Mouse (Mus musculus): ENCODE results near the gene Numb.
"Not testable (repeated sequence)": the region's sequence is repeated elsewhere in the genome, so short reads cannot be mapped to it uniquely, and the experiment has no call there.

Numb gene

DNA sequence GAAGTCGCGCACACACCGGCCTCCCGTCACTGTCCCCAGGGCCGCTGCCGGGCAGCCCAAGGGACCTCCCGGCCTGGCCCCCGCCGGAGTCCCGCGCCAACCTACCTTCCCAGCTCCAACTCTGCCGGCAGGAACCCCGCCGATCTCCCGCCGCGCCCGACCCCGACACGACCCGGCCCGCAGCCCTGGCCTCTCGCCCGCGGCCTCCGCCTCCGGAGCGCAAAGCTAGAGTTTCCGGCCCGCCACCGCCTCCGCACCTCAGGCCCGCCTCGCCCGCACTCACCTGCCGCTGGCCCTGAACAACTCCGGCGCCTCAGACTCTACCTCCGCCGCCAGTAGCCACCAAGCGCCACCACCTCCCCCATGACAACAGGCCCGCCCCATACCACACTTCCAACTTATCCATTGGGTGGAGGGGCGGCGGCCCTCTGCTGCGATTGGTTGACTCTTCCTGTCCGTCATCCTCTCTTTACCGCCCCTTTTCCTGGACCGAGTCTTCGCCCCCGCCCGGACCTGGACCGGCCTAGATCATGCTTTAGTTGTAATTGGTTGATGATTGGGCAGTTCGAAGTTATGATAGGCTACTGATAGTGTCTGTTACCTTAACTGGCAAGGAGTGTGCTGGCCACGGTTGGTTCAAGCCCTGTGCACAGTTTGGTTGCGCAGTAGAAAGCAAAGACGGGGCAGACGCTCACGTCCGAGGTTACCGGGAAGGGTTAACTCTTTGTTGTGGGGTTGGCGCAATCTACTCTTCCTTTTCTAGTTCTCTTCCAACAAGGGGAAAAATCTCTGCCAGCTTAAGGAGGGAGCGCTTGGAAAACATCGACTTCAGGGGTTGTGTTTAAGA lies at the start of gene Numb:
TSS of gene Numb (minus strand) at position 400 of the 847 bp plus-strand sequence.
- DNase-seq (ENCODE audit: extremely low read depth, low read depth), result peak; percentile 99

DNA sequence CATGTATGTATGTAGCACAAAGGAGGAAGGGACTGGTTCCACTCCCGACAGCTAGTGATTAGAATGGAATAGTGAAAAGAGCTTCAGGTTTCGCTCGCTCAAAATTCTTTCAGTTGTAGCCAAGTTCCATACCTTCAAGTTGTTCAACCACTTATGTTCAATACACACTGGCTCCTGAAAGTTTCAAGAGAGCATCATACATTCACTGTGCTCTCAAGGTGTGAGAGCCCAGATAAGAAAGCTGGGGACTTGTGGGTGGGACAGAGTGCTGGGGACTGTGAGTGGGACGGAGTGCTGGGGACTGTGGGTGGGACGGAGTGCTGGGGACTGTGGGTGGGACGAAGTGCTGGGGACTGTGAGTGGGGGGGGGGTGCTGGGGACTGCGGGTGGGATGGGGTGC lies 43.5 kb upstream of the Numb start:
- DNase-seq (ENCODE audit: extremely low read depth, low read depth), result no peak

DNA sequence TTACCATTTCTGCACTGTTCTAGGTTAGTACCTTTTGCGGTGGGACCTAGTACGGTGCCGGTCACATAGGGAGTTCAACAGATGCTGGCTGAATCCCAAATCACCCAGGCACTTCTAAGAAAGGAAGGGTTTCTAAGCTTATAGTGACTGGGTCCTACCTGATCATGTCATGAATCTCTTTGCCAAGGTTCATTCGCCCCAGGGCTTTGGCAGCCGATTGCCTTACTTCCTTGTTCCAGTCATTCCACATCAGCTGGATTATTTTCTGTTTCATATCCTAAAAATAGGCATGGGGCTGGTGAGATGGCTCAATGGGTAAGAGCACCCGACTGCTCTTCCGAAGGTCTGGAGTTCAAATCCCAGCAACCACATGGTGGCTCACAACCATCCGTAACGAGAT lies 36.5 kb upstream of the Numb start:
- no peak for DNase-seq (ENCODE audit: extremely low read depth, low read depth)

DNA sequence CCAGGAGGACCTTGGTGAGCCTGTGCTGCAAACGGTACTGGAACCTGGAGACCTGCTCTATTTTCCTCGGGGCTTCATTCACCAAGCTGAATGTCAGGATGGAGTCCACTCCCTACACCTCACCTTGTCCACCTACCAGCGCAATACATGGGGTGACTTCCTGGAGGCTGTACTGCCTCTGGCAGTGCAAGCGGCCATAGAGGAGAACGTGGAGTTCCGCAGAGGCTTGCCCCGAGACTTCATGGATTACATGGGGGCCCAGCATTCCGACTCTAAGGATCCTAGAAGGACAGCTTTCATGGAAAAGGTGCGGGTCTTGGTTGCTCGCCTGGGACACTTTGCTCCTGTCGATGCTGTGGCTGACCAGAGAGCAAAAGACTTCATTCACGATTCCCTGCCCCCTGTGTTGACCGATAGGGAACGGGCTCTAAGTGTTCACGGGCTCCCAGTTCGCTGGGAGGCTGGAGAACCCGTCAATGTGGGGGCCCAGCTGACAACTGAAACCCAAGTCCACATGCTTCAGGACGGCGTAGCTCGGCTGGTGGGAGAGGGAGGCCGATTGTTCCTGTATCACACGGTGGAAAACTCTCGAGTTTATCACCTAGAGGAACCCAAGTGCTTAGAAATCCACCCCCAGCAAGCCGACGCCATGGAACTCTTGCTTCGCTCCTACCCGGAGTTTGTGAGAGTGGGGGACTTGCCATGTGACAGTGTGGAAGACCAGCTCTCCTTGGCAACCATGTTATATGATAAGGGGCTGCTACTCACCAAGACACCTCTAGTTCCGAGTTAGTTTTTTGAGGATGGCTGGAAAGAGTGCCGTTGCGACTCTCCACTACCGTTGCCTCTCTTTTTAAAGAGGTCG lies 30.2 kb upstream of the Numb start:
- no peak for DNase-seq (ENCODE audit: extremely low read depth, low read depth)

DNA sequence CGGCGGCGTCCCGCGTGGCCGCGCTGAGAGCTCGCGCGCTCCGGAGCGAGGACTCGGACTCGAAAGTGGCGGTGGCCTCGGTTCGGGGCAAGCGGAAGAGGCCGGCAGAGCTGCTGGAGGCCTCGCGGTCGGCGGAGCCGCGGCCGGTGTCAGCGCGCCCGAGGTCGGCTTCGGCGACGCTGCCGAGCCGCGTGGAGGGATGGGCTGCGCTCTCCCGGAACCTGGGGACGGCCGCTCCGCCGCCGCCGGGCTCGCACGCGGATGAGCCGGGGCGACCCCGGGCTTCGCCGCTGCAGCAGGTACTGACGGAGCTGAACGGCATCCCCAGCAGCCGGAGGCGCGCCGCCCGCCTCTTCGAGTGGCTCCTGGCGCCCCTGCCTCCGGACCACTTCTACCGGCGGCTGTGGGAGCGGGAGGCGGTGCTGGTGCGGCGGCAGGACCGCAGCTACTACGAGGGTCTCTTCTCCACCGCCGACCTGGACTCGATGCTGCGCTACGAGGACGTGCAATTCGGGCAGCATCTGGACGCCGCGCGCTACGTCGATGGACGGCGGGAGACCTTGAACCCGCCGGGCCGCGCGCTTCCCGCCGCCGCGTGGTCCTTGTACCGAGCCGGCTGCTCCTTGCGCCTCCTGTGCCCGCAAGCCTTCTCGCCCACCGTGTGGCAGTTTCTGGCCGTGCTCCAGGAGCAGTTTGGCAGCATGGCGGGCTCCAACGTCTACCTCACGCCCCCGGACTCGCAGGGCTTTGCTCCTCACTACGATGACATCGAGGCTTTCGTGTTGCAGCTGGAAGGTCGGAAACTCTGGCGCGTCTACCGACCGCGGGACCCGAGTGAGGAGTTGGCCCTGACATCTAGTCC lies 29.3 kb upstream of the Numb start:
- DNase-seq (ENCODE audit: extremely low read depth, low read depth), result no peak

DNA sequence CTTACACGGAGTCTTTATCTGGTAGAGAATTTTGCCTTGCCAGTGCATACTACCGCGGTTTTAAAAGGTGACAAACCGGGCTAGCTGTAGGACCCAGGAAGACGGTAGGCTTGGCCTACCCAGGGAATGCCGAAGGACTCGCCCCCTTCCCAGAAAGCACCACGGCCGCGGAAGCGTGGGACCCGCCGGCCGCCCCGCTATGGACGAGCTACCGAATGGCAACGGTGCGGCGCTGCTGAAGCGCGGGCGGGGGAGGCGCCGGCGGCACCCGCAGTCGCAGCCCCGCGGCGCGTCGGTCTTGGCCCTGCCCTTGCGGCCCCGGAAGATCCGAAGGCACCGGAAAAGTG lies 28.7 kb upstream of the Numb start, which contains the start of gene Riox1:
TSS of gene Riox1 (plus strand) at position 116 of the 347 bp plus-strand sequence.
- DNase-seq (ENCODE audit: extremely low read depth, low read depth), result peak; percentile 81

DNA sequence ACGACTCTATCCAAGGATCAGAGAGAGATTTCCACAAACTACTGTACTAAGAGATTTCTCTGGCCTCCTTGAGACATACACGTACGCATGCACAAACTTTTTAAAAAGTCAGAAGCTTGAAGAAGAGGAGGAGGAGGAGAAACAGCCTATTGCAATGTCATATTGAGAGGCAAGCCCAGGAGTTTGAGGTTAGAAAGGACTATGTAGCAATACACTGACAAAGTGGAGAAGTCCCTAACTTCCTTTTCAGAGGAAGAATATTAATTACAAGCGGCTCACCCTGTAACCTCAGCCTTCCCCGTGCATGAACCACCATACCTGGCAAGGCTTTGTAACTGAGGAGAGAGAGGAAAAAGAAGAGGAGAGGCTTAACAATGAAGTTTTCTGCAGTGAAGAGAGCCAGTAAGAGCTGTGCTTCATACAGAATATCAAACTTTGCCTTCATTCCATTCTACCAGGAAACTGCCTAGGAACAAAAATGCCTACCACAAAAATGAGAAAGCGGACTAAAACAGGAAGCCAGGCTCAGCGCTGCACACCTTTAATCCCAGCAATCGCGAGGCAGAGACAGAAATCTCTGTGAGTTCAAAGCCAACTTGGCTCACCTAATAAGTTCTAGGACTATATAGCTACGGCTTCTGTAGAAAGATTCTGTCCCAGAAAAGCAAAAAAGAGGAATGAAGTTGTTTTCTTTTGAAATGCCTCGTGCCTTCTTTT lies 28.2 kb upstream of the Numb start:
- no peak for DNase-seq (ENCODE audit: extremely low read depth, low read depth)

DNA sequence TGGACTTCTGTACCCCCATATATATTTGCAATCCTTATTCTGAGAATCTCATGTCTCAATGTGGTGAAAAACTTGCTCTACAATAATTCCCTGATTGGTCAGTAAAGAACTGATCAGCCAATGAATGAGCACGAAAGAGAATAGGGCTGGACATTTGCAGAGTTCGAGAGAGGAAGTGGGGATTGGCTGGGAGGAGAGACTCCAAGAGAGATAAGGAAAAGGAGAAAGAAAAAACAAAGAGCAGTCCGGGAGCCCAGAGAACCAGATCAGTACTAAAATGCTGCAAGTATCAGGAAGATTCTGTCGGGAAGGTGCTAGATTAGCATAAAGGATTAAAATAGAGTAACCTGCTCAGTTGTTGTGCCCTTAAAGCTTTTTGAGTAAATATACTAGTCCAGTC lies 27.3 kb upstream of the Numb start:
- peak; percentile 97 for DNase-seq (ENCODE audit: extremely low read depth, low read depth)

DNA sequence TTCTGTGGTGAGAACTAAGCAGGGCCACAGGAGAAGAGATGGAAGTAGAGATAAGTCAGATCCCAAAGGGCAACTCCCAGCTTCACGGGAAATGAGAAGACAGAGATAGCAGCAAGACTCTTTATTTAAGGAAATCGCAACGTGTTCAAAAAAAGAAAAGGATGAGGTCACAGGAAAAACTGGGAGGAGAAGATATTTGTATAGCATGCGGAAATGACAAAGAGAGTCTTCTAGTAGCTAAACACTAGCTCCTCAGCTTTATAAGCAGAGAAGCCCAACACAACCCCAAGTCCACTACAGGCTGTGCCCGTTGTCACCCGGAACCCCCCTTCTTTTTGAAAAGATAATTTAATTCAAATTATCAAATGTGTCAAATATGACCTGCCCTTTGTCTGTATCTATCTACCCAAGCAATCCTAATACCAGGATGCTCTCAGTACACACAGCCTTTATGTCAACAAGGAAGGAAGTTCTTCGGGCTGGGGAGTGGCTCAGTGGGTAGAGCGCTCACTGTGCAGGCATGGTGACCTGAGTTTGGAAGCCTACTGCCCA lies 25.6 kb upstream of the Numb start:
- DNase-seq (ENCODE audit: extremely low read depth, low read depth), result no peak

DNA sequence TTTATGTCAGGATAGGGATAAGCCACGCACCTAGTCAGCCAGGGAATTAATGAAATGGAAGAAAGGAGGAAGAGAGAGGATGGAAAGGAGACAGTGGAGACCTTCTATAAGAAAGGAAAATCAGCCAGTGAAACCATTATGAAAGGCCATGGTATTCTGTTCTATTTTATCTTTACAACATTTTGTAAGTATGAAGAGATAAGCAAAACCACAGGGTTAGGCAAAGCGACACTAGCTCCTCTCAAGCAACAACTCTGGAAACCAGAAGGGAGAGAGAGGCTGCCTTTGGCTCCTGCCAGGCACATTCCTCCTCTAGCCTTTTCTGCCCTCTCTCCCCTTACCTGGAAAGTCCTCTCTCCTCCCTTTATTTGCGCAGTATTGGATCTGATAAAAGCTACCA lies 20.2 kb upstream of the Numb start:
- DNase-seq (ENCODE audit: extremely low read depth, low read depth), result no peak

DNA sequence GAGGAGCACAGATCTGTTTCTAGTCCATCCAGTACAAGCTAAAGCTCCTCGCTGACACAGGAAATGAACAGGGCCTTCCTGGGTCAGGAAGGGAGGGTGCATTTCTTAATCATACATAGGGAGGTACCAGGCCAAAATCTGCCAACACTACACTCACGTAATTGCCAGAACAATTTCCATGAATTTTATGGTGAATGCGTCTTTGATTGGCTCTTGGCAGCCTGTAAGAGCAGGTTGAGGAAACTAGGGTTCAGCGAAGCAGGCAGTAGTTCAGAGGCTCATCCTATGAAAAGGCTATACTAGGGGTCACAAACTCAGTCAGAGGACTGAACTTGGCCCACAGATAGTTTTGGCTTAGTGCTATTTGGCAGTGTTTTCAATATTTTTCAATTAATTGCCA lies 18.3 kb upstream of the Numb start:
- DNase-seq (ENCODE audit: extremely low read depth, low read depth), result no peak

DNA sequence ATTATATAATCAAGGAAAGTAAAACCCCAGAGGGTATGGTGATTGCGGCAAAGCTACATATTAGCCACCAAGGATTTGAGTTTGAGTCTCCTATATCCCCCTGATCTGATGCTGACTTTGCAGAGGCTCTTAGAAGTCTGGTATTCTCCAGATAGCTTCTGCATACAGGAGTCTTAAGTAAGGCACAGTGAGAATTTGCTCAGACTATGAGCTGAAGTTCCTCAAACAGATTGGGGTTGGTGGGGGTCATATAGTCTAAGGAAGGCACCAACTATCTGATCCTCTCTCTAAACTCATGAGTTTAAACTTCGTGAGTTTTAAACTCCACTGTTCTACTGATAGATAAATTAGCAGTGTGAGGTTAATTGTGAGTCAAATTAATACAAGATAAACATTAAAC lies 17.6 kb upstream of the Numb start:
- DNase-seq (ENCODE audit: extremely low read depth, low read depth), result no peak

DNA sequence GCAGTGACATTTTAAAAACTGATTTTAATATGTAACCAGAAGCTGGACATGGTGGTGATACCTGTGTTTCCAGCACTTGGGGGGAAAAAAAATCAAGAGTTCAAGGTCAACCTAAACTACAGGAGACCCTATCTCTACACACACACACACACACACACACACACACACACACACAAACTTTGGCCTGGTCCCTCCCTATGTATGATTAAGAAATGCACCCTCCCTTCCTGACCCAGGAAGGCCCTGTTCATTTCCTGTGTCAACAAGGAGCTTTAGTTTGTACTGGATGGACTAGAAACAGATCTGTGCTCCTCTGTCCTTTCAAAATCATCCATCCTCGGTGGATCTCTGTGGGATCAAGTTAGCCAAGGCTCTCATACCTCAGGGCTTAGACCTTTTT lies 16.9 kb upstream of the Numb start:
- not testable (repeated sequence) for DNase-seq (ENCODE audit: extremely low read depth, low read depth)

DNA sequence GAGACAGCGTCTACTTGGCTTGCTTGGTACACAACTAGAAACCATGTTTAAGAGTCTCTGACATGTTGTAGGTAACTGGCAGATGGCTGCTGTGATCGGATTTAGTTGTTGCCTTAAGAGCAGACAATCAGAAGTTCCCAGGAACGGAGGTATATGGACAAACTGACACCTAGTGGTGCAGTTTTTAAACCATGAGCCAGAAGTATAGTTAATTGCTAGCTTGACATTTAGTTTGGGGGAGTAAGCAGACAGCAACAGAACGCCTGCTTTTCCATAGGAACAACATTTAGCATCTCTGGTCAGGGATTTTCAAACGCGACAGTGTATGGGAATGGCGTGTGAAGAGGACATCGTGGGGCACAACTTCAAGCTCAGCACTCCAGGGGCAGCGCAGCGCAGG lies 15.9 kb upstream of the Numb start:
- no peak for DNase-seq (ENCODE audit: extremely low read depth, low read depth)

DNA sequence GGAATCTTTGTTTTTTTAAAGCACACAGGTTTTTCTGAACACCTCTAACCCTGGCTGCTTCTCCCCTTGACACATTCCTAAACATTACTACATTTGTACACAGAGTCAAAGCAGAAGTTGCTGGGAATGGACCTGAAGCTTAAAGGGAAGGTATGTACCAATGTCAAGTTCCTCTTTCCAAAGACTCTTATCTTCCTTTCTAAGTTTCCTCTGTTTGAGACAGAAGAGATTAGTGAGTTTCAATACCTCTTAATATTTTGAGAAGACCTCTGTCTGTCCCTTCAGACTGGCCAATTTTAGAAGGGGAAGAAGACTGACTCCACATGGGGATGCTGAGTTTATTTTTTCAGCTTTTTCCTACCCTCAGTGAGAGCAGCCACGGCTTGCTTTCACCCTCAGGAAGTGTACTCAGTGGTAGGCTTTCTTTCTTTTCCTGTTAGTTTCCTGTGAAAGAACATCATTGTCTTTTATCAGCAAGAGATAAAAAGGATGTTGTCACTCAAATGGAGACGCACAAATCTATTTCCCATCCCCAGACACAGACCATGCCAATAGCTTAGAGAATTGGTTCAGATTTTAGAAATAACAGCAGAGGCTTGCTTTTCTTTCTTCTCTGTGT lies 7.6 kb upstream of the Numb start:
- no peak for DNase-seq (ENCODE audit: extremely low read depth, low read depth)

DNA sequence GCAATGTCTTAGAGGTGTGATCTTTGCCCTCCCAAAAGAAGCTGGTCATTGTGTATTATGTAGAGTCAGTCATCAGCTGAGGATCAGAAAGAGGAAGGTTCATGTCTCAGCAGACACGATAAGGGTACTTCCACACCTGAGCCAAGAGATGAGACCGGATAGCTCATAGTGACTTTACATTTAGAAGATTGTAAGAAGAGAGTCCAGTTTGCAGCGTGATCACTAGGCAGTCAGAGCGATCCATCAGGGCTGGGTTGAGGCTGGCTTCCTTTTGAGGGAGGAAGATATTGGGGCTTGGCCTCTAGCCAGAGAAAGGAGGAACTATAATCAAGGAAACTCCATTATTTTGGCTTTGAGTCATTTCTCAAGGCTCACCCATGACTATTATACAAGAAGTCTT lies 6.0 kb upstream of the Numb start:
- no peak for DNase-seq (ENCODE audit: extremely low read depth, low read depth)

DNA sequence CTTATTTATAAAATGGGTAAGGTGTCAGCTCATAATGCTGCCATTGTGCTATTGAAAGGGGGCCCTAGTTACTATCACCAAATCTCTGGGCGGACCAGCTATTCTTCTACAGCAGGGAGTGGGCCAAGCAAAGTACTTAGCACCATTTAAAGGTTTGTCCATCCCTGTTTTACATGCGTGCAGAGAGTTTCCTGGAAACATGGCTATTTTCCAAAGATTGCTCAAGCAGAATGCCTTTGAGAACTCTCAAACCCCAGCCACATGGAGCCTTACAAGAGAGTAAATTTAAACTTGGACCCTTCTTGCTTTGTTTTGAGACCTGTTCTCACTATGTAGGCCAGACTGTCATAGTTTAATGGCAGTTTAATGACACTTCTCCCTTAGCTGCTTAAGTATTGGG lies 4.3 kb upstream of the Numb start:
- no peak for DNase-seq (ENCODE audit: extremely low read depth, low read depth)

DNA sequence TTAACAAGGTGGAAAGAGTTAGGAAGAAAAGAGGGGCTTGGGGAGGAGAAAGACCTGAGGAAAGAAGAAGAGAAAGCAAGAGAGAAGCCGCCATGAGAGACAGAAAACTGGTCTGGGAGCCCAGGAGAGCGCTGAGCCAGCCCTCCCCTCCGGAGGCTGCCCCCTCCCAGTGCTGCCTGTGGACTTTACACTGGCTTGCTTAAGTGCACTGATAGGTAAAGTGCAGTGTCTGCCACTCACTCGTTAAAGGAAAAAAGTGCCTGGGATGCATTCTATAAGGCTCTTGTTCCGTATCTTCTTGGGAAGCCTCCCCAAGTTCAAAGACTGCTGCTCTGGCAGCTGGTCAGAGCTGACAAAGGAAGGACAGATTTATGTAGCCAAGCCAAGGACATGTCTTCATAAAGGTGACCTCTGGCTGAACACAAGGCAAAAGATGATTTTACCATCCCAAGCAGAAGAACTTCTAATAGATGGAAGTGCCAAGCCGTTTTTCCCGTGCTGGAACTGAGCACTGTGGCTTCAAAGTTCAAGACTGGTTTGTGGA lies 3.5 kb upstream of the Numb start:
- no peak for DNase-seq (ENCODE audit: extremely low read depth, low read depth)

DNA sequence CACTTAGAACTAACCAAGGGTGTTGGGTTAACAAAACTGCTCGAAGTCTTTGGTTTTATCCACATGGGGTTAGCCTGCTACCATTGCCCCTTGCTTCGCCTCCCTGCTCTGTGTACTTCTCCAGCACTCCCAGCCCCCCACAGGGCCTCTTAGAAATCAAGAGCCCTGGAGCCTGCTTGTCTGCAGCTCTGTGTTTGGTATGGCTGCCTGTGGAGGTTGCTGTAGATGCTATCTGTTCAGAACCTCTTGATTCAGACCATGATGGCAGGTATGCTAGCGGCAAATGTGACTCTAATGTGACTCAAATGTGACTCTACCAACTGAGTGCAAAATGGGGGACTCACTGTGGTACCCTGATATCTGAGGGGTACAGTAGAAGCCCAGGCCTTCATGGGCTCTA lies 2.6 kb upstream of the Numb start:
- no peak for DNase-seq (ENCODE audit: extremely low read depth, low read depth)

DNA sequence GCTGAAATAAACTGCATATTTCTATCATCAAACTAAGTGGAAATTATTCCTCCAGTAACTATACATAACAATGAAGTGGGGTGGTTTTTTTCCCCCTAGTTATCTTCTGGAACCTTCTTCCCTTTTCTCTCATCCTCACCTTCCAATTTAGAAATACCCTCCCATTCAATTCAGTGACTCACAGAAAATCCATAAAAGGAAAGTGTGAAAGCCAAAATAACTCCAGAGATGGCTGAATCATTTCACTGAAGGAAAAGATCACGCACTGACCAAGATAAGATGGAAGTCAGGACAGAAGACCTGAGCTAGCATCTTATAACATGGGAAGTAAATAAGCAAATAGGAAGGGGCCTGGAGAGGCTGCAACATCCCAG lies 1.7 kb upstream of the Numb start:
- no peak for DNase-seq (ENCODE audit: extremely low read depth, low read depth)

All from MEL-GATA-1-ER (cell line).